Mouse (Mus musculus): ENCODE measurements at regions not wholly inside any gene's neighbourhood (a gene's known extent, or its start where the extent isn't known, plus 50 kb on each side); places are given as distances from the start of the nearest gene placed in this dataset.

DNA sequence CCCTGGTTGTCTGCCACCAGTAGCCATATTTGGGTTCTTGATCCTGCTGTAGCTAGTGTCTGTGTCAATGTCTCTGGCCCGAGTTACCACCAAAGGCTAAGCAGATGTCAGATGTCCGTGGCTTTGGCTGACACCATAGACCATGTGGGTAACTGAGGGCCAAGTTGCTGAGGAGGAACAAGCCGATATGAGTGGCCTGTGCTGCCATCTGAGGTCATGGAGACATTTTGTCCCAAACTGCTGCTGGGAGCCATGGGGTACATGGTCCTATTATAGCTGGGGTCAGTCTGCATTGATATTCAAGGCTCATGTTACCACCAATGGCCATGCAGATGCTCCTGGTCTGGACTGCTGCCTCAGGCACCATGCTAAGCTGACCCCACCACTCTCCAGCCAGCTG, 276.3 kb upstream of the Zic4 start:
- TF ChIP-seq EP300 (IDR thresholded peaks at IDR 0.05; ENCODE audit: low read depth), result no peak
- no peak for TF ChIP-seq CTCF (IDR thresholded peaks at IDR 0.05; ENCODE audit: low read depth)
- Histone ChIP-seq H3K4me2 (ENCODE audit: low read depth, low read length) (no peak overlapping the region), H3K9me3 (ENCODE audit: low read length) (no peaks in the 10 kb centered on the region), H3K9ac (replicated peaks) (no peak overlapping the region), H3K4me3 (ENCODE audit: low read depth, low read length) (no peak overlapping the region), H3K27me3 (ENCODE audit: insufficient read depth, low read length) (no peaks in the 10 kb centered on the region), H3K4me1 (ENCODE audit: insufficient read depth) (no peaks in the 10 kb centered on the region), H3K36me3 (replicated peaks; ENCODE audit: insufficient read depth, low read length) (no peaks in the 10 kb centered on the region), H3K27ac (ENCODE audit: low read depth) (no peak overlapping the region)
- DNase-seq (no peak), ATAC-seq (no peak)
- 68% methylated on average over 3 of the region's 3 CpGs for WGBS (ENCODE audit: insufficient replicate concordance)

DNA sequence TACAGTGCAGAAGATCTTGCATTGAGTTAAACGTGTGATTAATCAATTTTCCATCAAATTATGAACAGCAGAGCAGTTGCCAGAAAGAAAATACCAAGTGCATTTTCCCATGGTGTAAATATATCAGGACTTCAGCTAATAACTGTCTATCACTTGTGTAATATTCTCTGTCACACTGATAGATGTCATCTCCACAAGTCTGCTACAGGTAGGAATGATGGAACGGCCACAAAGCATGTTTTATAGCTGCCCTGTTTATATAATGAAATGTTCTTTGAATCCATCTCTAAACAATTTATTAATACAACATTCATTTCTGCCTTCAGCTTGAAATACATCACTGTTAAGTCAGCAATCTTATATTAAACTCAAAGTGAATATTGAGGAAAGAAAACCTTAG, 272.9 kb upstream of the Zic4 start:
- Histone ChIP-seq H3K4me2 (ENCODE audit: low read depth, low read length) (no peak overlapping the region), H3K36me3 (replicated peaks; ENCODE audit: insufficient read depth, low read length) (no peaks in the 10 kb centered on the region), H3K9ac (replicated peaks) (no peak overlapping the region), H3K27ac (ENCODE audit: low read depth) (no peak overlapping the region), H3K27me3 (ENCODE audit: insufficient read depth, low read length) (no peaks in the 10 kb centered on the region), H3K4me3 (ENCODE audit: low read depth, low read length) (no peak overlapping the region), H3K4me1 (ENCODE audit: insufficient read depth) (no peaks in the 10 kb centered on the region), H3K9me3 (ENCODE audit: low read length) (no peaks in the 10 kb centered on the region)
- no peak for ATAC-seq
- no peak for DNase-seq
- WGBS (ENCODE audit: insufficient replicate concordance), result 47% methylated on average over 2 of the region's 2 CpGs
- TF ChIP-seq CTCF (IDR thresholded peaks at IDR 0.05; ENCODE audit: low read depth) (no peak), EP300 (IDR thresholded peaks at IDR 0.05; ENCODE audit: low read depth) (no peak)

DNA sequence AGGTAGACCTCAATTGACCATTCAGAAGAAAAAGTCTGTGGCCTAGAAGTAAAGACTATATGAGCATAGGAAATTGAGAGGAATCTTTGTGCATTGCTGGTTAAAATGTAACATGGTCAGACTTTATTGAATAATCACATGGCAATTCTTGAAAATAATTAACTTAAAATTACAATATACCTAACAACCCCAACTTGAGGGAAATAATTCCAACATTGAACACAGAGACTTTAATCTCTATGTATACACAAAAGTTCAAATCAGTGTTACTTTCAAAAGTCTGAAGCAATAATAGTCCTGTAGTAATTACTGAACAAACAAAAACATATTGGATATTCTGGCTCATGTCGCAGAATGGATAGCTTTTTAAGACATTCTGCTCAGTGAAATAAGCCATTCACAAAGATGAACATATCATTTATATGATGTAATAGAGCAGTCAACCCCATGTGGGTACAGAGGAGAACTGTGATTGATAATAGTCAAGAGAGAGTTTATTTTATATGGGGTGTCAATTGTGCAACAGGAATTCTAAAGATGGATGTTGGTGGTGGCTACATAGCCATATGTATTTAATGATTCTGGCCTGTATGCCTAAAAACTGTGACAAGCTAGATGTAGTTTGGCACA, 270.7 kb upstream of the Zic4 start:
- Histone ChIP-seq H3K9me3 (ENCODE audit: low read length) (no peaks in the 10 kb centered on the region), H3K4me3 (ENCODE audit: low read depth, low read length) (no peak overlapping the region), H3K36me3 (replicated peaks; ENCODE audit: insufficient read depth, low read length) (no peaks in the 10 kb centered on the region), H3K27me3 (ENCODE audit: insufficient read depth, low read length) (no peaks in the 10 kb centered on the region), H3K27ac (ENCODE audit: low read depth) (no peak overlapping the region), H3K4me2 (ENCODE audit: low read depth, low read length) (no peak overlapping the region), H3K9ac (replicated peaks) (no peak overlapping the region), H3K4me1 (ENCODE audit: insufficient read depth) (no peaks in the 10 kb centered on the region)
- ATAC-seq (no peak), DNase-seq (no peak)
- WGBS (ENCODE audit: insufficient replicate concordance), result 82% methylated on average over 1 of the region's 1 CpGs
- TF ChIP-seq CTCF (IDR thresholded peaks at IDR 0.05; ENCODE audit: low read depth) (no peak), EP300 (IDR thresholded peaks at IDR 0.05; ENCODE audit: low read depth) (no peak)

DNA sequence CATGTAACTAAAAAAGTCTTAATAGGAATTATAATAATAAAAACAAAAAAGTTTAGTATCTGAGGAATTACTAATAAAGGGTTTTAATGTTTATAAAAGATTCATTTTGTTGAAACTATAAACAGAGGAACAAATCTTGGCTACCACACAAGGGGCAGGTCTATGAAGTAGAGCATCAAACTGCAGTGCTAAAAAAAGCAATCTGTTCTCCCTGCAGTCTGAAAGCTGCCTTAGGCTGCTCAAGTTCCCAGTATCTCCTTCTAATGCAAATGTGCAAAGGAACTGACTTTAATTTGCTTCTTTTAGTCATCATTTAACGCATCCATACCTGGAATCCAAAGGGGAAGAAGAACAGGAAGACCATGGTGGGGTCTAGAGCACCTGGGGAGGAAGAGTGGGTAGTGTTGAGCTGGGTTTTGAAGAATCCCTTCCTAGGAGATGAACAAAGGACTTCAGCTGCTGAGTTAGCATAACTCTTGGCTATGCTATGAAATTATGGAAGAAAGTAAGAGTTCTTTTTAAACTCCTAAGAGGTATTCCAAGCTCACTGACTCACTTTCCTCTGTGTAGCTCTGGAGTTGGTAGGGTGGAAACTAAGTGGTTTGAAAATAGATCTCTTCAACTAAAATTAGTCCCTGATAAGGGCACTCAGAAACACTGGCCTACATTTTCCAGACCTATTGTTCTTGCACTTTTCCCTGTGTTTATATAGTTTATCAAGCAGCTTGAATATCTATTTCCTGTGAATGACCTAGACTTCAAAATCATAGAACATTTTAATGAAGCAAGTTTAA, 260.4 kb upstream of the Zic4 start:
- no peak overlapping the region for H3K9ac ChIP-seq (replicated peaks)
- no peak overlapping the region for H3K4me2 ChIP-seq (ENCODE audit: low read depth, low read length)
- no peak for ATAC-seq
- TF ChIP-seq CTCF (IDR thresholded peaks at IDR 0.05; ENCODE audit: low read depth) (no peak), EP300 (IDR thresholded peaks at IDR 0.05; ENCODE audit: low read depth) (no peak)
- no peaks in the 10 kb centered on the region for H3K4me1 ChIP-seq (ENCODE audit: insufficient read depth)
- H3K9me3 ChIP-seq (ENCODE audit: low read length), result no peaks in the 10 kb centered on the region
- H3K4me3 ChIP-seq (ENCODE audit: low read depth, low read length), result no peak overlapping the region
- H3K27me3 ChIP-seq (ENCODE audit: insufficient read depth, low read length), result no peaks in the 10 kb centered on the region
- DNase-seq, result no peak
- H3K36me3 ChIP-seq (replicated peaks; ENCODE audit: insufficient read depth, low read length), result no peaks in the 10 kb centered on the region
- 30% methylated on average over 1 of the region's 1 CpGs for WGBS (ENCODE audit: insufficient replicate concordance)
- no peak overlapping the region for H3K27ac ChIP-seq (ENCODE audit: low read depth)

DNA sequence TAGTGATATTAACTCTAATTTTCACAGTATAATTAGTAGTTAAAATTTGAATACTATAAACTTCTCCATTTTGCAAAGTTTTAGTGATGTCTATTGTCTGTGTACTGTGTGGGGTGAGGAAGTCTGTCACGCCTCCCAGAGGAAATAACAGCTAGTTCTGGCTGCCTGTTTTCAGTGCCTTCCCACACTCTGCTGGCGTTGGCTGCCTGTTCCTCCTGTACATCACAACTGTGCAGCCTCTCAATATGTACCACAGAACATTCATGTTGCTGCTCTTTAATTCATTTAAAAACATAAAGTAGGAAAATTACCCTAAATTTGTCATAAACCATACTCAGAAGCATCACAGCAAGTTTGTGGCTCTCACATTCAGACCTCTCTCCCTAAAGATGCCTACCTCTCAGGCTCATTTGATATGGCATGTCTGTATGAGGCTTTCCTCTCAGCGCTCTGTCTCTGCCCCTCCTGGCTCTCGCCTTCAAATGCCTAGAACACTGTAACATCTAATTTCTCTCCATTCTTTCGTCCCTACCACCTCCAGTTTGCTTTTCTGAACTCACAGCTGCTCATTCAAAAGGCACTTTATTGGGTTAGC, 239.7 kb upstream of the Zic4 start:
- Histone ChIP-seq H3K4me1 (ENCODE audit: insufficient read depth) (no peaks in the 10 kb centered on the region), H3K4me3 (ENCODE audit: low read depth, low read length) (no peak overlapping the region), H3K4me2 (ENCODE audit: low read depth, low read length) (no peak overlapping the region), H3K36me3 (replicated peaks; ENCODE audit: insufficient read depth, low read length) (no peaks in the 10 kb centered on the region), H3K27me3 (ENCODE audit: insufficient read depth, low read length) (no peaks in the 10 kb centered on the region), H3K27ac (ENCODE audit: low read depth) (no peak overlapping the region), H3K9ac (replicated peaks) (no peak overlapping the region), H3K9me3 (ENCODE audit: low read length) (no peaks in the 10 kb centered on the region)
- DNase-seq, result no peak
- no peak for ATAC-seq
- no peak for TF ChIP-seq CTCF (IDR thresholded peaks at IDR 0.05; ENCODE audit: low read depth)
- no peak for TF ChIP-seq EP300 (IDR thresholded peaks at IDR 0.05; ENCODE audit: low read depth)
- 52% methylated on average over 5 of the region's 5 CpGs for WGBS (ENCODE audit: insufficient replicate concordance)

DNA sequence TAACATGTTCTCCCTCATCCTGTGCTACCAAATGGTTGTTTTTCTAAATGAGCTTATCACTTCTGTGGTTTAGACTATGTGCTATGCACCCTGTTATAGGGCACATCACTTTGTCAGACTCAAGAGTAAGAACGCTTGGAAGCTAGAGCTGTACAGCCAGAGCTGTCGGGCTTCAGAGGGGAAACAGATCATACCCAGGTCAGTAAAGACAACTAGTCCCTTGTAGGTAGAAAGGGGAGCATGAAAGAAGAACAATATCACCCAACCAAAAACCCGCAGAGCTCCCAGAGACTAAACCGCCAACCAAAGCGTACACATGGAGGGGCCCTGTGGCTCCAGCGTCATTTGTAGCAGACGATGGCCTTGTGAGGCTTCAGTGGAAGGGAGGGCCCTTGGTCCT, 239.0 kb upstream of the Zic4 start:
- no peaks in the 10 kb centered on the region for H3K27me3 ChIP-seq (ENCODE audit: insufficient read depth, low read length)
- ATAC-seq (no peak), DNase-seq (no peak)
- H3K36me3 ChIP-seq (replicated peaks; ENCODE audit: insufficient read depth, low read length), result no peaks in the 10 kb centered on the region
- H3K4me3 ChIP-seq (ENCODE audit: low read depth, low read length), result no peak overlapping the region
- H3K9ac ChIP-seq (replicated peaks), result no peak overlapping the region
- TF ChIP-seq CTCF (IDR thresholded peaks at IDR 0.05; ENCODE audit: low read depth) (no peak), EP300 (IDR thresholded peaks at IDR 0.05; ENCODE audit: low read depth) (no peak)
- H3K27ac ChIP-seq (ENCODE audit: low read depth), result no peak overlapping the region
- 75% methylated on average over 7 of the region's 7 CpGs for WGBS (ENCODE audit: insufficient replicate concordance)
- H3K9me3 ChIP-seq (ENCODE audit: low read length), result no peaks in the 10 kb centered on the region
- H3K4me2 ChIP-seq (ENCODE audit: low read depth, low read length), result no peak overlapping the region
- H3K4me1 ChIP-seq (ENCODE audit: insufficient read depth), result no peaks in the 10 kb centered on the region

Data from liver, postnatal 0 days (tissue).